Comparison of ENCODE assay signal across 18 mouse cellular contexts in genomic region chr10:128401056-128401455, GRCm38 (mm10). TPM values are rescaled to one million over a fixed set of nuclear protein-coding genes. Genes with fewer than 3 reads are reported as not detected.
A peak's percentile ranks its signal among the peaks of the same experiment; 100 is the strongest.
DNase-seq lines count a peak whose midpoint lies in the region; ATAC-seq and TF ChIP-seq lines count a peak whose summit lies in the region.
"Had no signal": no experiment of that assay in that cellular context is flagged by ENCODE, and none has a peak within 500 bp of the region (broad histone marks: within the 10 kb centered on the region; RNA-seq: fewer than 3 reads in every experiment).

Gene Slc39a5, minus strand, starts transcription at chr10:128401229.

- no peak within 1 kb of the TSS for H3K27ac ChIP-seq in liver, embryonic 11.5 days (ENCODE audit: low read depth, low read length)
- H3K27ac ChIP-seq in intestine, embryonic 15.5 days = peak within 1 kb of the TSS; percentile 81
- H3K27ac ChIP-seq in liver, postnatal 0 days (ENCODE audit: low read depth) = 0 out of 2 replicates have a peak within 1 kb of the TSS, but pooled peaks have one; percentile 29
- H3K27ac ChIP-seq: left cerebral cortex, adult 2 months had no signal

- peaks cover 8% of the 10 kb centered on the region for H3K4me1 ChIP-seq in liver, embryonic 11.5 days (replicated peaks; ENCODE audit: control insufficient read depth, insufficient read depth, low read length)
- peaks cover 18% of the 10 kb centered on the region for H3K4me1 ChIP-seq in intestine, embryonic 15.5 days (replicated peaks)
- H3K4me1 ChIP-seq in liver, postnatal 0 days (ENCODE audit: insufficient read depth) = peaks cover 8% of the 10 kb centered on the region; the same call in 1 of the 2 replicates

- peak within 1 kb of the TSS; percentile 29 for H3K4me3 ChIP-seq in liver, embryonic 11.5 days (ENCODE audit: low read depth, low read length)
- H3K4me3 ChIP-seq in intestine, embryonic 15.5 days (replicated peaks) = peak within 1 kb of the TSS; percentile 41
- H3K4me3 ChIP-seq in liver, postnatal 0 days (ENCODE audit: low read depth, low read length) = peak within 1 kb of the TSS; percentile 42
- H3K4me3 ChIP-seq: left cerebral cortex, adult 2 months; megakaryocyte, embryonic 14.5 days had no signal

- DNase-seq in liver, embryonic 11.5 days (ENCODE audit: low spot score) = peak; percentile 36
- DNase-seq in liver = no peak
- DNase-seq in kidney, postnatal 10 days = peak; percentile 63
- DNase-seq in liver, postnatal 0 days = no peak
- DNase-seq in embryo, embryonic 10 days (ENCODE audit: low spot score) = no peak
- DNase-seq in ovary, postnatal 14 days (ENCODE audit: low spot score) = no peak
- no peak for DNase-seq in left cerebral cortex, postnatal 14 days (ENCODE audit: low spot score in 2 of 2)
- DNase-seq: adrenal gland, postnatal 14 days; cerebellum, adult 11-12 months; lung, embryonic 14.5 days had no signal

- no peak for TF ChIP-seq EP300 in liver, postnatal 0 days (IDR thresholded peaks at IDR 0.05; ENCODE audit: low read depth)

- H3K4me2 ChIP-seq in liver, embryonic 11.5 days = peak within 1 kb of the TSS; percentile 47
- peak within 1 kb of the TSS; percentile 53 for H3K4me2 ChIP-seq in intestine, embryonic 15.5 days (replicated peaks)
- H3K4me2 ChIP-seq in liver, postnatal 0 days (ENCODE audit: low read depth, low read length) = peak within 1 kb of the TSS; percentile 59
- H3K4me2 ChIP-seq: lung, embryonic 14.5 days had no signal

- 0 out of 2 replicates have a peak, but pooled peaks cover 3% of the 10 kb centered on the region for H3K36me3 ChIP-seq in liver, embryonic 11.5 days (ENCODE audit: control insufficient read depth, insufficient read depth, low read length)
- H3K36me3 ChIP-seq in intestine, embryonic 15.5 days = peaks cover 10% of the 10 kb centered on the region
- H3K36me3 ChIP-seq in liver, postnatal 0 days (replicated peaks; ENCODE audit: insufficient read depth, low read length) = peaks cover 7% of the 10 kb centered on the region; the same call in 1 of the 2 replicates

- intact Hi-C loops in left cerebral cortex, postnatal 14 days (cut with DNase I) = no loop called here

- TF ChIP-seq CTCF in liver, postnatal 0 days (IDR thresholded peaks at IDR 0.05; ENCODE audit: low read depth) = no peak

- H3K27me3 ChIP-seq in liver, embryonic 11.5 days (replicated peaks; ENCODE audit: control insufficient read depth, insufficient read depth, low read length) = no peaks in the 10 kb centered on the region
- no peaks in the 10 kb centered on the region for H3K27me3 ChIP-seq in intestine, embryonic 15.5 days (replicated peaks)
- no peaks in the 10 kb centered on the region for H3K27me3 ChIP-seq in liver, postnatal 0 days (ENCODE audit: insufficient read depth, low read length)
- H3K27me3 ChIP-seq: megakaryocyte, embryonic 14.5 days; Patski had no signal

- H3K9me3 ChIP-seq in liver, embryonic 11.5 days (ENCODE audit: control insufficient read depth, low read length) = no peaks in the 10 kb centered on the region
- H3K9me3 ChIP-seq in intestine, embryonic 15.5 days = no peaks in the 10 kb centered on the region
- H3K9me3 ChIP-seq in liver, postnatal 0 days (ENCODE audit: low read length) = no peaks in the 10 kb centered on the region
- H3K9me3 ChIP-seq: megakaryocyte, embryonic 14.5 days had no signal

- WGBS in liver, embryonic 11.5 days = 30% methylated on average over 2 of the region's 2 CpGs
- WGBS in intestine, embryonic 15.5 days = 13% methylated on average over 2 of the region's 2 CpGs
- 31% methylated on average over 2 of the region's 2 CpGs for WGBS in liver, postnatal 0 days (ENCODE audit: insufficient replicate concordance)

- ATAC-seq in liver, embryonic 11.5 days (replicated peaks; ENCODE audit: low FRiP score) = no peak
- peak; percentile 68 for ATAC-seq in intestine, embryonic 15.5 days
- no peak for ATAC-seq in liver, postnatal 0 days
- ATAC-seq: forebrain, embryonic 16.5 days; Patski had no signal

- H3K9ac ChIP-seq in liver, embryonic 11.5 days (ENCODE audit: low read depth, low read length) = peak within 1 kb of the TSS; percentile 31; the same call in 1 of the 2 replicates
- peak within 1 kb of the TSS; percentile 41 for H3K9ac ChIP-seq in intestine, embryonic 15.5 days
- H3K9ac ChIP-seq in liver, postnatal 0 days (replicated peaks) = peak within 1 kb of the TSS; percentile 51
- H3K9ac ChIP-seq: lung, embryonic 14.5 days had no signal

RNA-seq across cellular contexts. Expression of gene Slc39a5, which starts in this region (rescaled TPM):
- polyA plus RNA-seq in liver, embryonic 11.5 days (2014; fragmentation: Nextera tagmentation; extraction: Ambion mirVana) = 16.5 and 17.6 TPM in 2 replicates
- polyA plus RNA-seq in intestine, embryonic 15.5 days (2015; fragmentation: Nextera tagmentation; extraction: Ambion mirVana) = 114 and 141 TPM in 2 replicates
- 59.0 and 64.1 TPM in 2 replicates for polyA plus RNA-seq in liver, postnatal 0 days (2015; fragmentation: Nextera tagmentation; extraction: Ambion mirVana)
- total RNA-seq in left cerebral cortex, postnatal 14 days (2021) = 1 to 10 TPM in 1 of 2 experiments, not detected in 1; 1.0 TPM
- total RNA-seq: left cerebral cortex, adult 2 months had no signal
- polyA plus RNA-seq: heart, postnatal 0 days; inflammation-experienced regulatory T-cells, adult 6 months; neural tube, embryonic 11.5 days had no signal

Comparison
In these comparisons a context has a peak if more than half of its experiments do, and no peak if none do; other contexts are left out.
1. DNase-seq: peak in liver, embryonic 11.5 days (single experiment) and kidney, postnatal 10 days (single experiment); none in liver (single experiment), liver, postnatal 0 days (single experiment), embryo, embryonic 10 days (single experiment), ovary, postnatal 14 days (single experiment) and left cerebral cortex, postnatal 14 days (0 of 2).
2. Peak in every context shown above with its lines, with median percentiles within 50 percentile points of each other: H3K4me2 ChIP-seq, H3K4me3 ChIP-seq and H3K9ac ChIP-seq.